Mouse (Mus musculus): ENCODE results near the gene Hist1h2bf. TPM values are rescaled to one million over a fixed set of nuclear protein-coding genes. Genes with fewer than 3 reads are reported as not detected.
"Not testable (repeated sequence)": the region's sequence is repeated elsewhere in the genome, so short reads cannot be mapped to it uniquely, and the experiment has no call there.

The Hist1h2bf gene
- polyA plus RNA-seq, 1 experiment from 2014 or later, result 3.7 TPM

GRCm38 (mm10) chr13:23562699-23563462 lies 11.1 kb downstream of the Hist1h2bf start:
- Histone ChIP-seq H3K4me2 (ENCODE audit: low read depth, low read length) (peak overlapping the region; percentile 81), H3K9ac (ENCODE audit: low read depth, low read length) (peak overlapping the region; percentile 71), H3K9me3 (replicated peaks; ENCODE audit: control insufficient read depth, low read length) (no peaks in the 10 kb centered on the region), H3K4me1 (ENCODE audit: control insufficient read depth, low read depth, low read length) (peaks cover 27% of the 10 kb centered on the region), H3K27me3 (ENCODE audit: control insufficient read depth, insufficient read depth, low read depth, low read length) (no peaks in the 10 kb centered on the region), H3K27ac (ENCODE audit: low read length) (peak overlapping the region; percentile 98), H3K36me3 (ENCODE audit: control insufficient read depth, insufficient read depth) (no peaks in the 10 kb centered on the region), H3K4me3 (ENCODE audit: low read depth, low read length) (peak overlapping the region; percentile 60)
- ATAC-seq (ENCODE audit: low read depth), result no peak
- 2% methylated on average over 18 of the region's 18 CpGs for WGBS (ENCODE audit: insufficient replicate concordance)

GRCm38 (mm10) chr13:23561883-23562659 lies 11.9 kb downstream of the Hist1h2bf start, which contains the start of gene Hist1h3e:
TSS of gene Hist1h3e (minus strand) at chr13:23562369.
- peak; percentile 93 for ATAC-seq (ENCODE audit: low read depth)
- peak within 1 kb of the TSS; percentile 81 for H3K4me2 ChIP-seq (ENCODE audit: low read depth, low read length)
- peak within 1 kb of the TSS; percentile 71 for H3K9ac ChIP-seq (ENCODE audit: low read depth, low read length)
- peak within 1 kb of the TSS; percentile 98 for H3K27ac ChIP-seq (ENCODE audit: low read length)
- H3K9me3 ChIP-seq (replicated peaks; ENCODE audit: control insufficient read depth, low read length); H3K27me3 ChIP-seq (ENCODE audit: control insufficient read depth, insufficient read depth, low read depth, low read length); H3K36me3 ChIP-seq (ENCODE audit: control insufficient read depth, insufficient read depth): not testable (repeated sequence)
- peaks cover 27% of the 10 kb centered on the region for H3K4me1 ChIP-seq (ENCODE audit: control insufficient read depth, low read depth, low read length)
- H3K4me3 ChIP-seq (ENCODE audit: low read depth, low read length), result peak within 1 kb of the TSS; percentile 60
- WGBS (ENCODE audit: insufficient replicate concordance), result under 1% methylated on average over 42 of the region's 67 CpGs

- ATAC-seq (ENCODE audit: low read depth), result not testable (repeated sequence)
These were observed 12.5 kb downstream of the Hist1h2bf start for GRCm38 (mm10) chr13:23561531-23561882.

GRCm38 (mm10) chr13:23560699-23561098 lies 13.3 kb downstream of the Hist1h2bf start:
- H3K9ac ChIP-seq (ENCODE audit: low read depth, low read length), result peak overlapping the region; percentile 54
- H3K27me3 ChIP-seq (ENCODE audit: control insufficient read depth, insufficient read depth, low read depth, low read length); ATAC-seq (ENCODE audit: low read depth); H3K36me3 ChIP-seq (ENCODE audit: control insufficient read depth, insufficient read depth); H3K9me3 ChIP-seq (replicated peaks; ENCODE audit: control insufficient read depth, low read length): not testable (repeated sequence)
- peak overlapping the region; percentile 81 for H3K27ac ChIP-seq (ENCODE audit: low read length)
- WGBS (ENCODE audit: insufficient replicate concordance), result 28% methylated on average over 2 of the region's 2 CpGs
- H3K4me3 ChIP-seq (ENCODE audit: low read depth, low read length), result peak overlapping the region; percentile 46
- H3K4me1 ChIP-seq (ENCODE audit: control insufficient read depth, low read depth, low read length), result peaks cover 30% of the 10 kb centered on the region
- peak overlapping the region; percentile 57 for H3K4me2 ChIP-seq (ENCODE audit: low read depth, low read length)

More at GRCm38 (mm10) chr13:23561531-23561882, 12.5 kb downstream of the Hist1h2bf start:
- 0% methylated on average over 2 of the region's 5 CpGs for WGBS (ENCODE audit: insufficient replicate concordance)
- not testable (repeated sequence) for H3K27me3 ChIP-seq (ENCODE audit: control insufficient read depth, insufficient read depth, low read depth, low read length); H3K9me3 ChIP-seq (replicated peaks; ENCODE audit: control insufficient read depth, low read length); H3K36me3 ChIP-seq (ENCODE audit: control insufficient read depth, insufficient read depth); H3K9ac ChIP-seq (ENCODE audit: low read depth, low read length)
- Histone ChIP-seq H3K4me1 (ENCODE audit: control insufficient read depth, low read depth, low read length) (peaks cover 30% of the 10 kb centered on the region), H3K4me3 (ENCODE audit: low read depth, low read length) (peak overlapping the region; percentile 60), H3K27ac (ENCODE audit: low read length) (peak overlapping the region; percentile 98), H3K4me2 (ENCODE audit: low read depth, low read length) (peak overlapping the region; percentile 81)

GRCm38 (mm10) chr13:23556906-23557305 lies 17.1 kb downstream of the Hist1h2bf start:
- Histone ChIP-seq H3K9ac (ENCODE audit: low read depth, low read length) (peak overlapping the region; percentile 52), H3K4me3 (ENCODE audit: low read depth, low read length) (peak overlapping the region; percentile 68), H3K27ac (ENCODE audit: low read length) (peak overlapping the region; percentile 99), H3K4me1 (ENCODE audit: control insufficient read depth, low read depth, low read length) (peaks cover 23% of the 10 kb centered on the region), H3K36me3 (ENCODE audit: control insufficient read depth, insufficient read depth) (no peaks in the 10 kb centered on the region), H3K27me3 (ENCODE audit: control insufficient read depth, insufficient read depth, low read depth, low read length) (no peaks in the 10 kb centered on the region), H3K9me3 (replicated peaks; ENCODE audit: control insufficient read depth, low read length) (no peaks in the 10 kb centered on the region), H3K4me2 (ENCODE audit: low read depth, low read length) (peak overlapping the region; percentile 82)
- no peak for ATAC-seq (ENCODE audit: low read depth)
- WGBS (ENCODE audit: insufficient replicate concordance), result 60% methylated on average over 3 of the region's 3 CpGs

GRCm38 (mm10) chr13:23555839-23556416 lies 18.1 kb downstream of the Hist1h2bf start:
- Histone ChIP-seq H3K4me3 (ENCODE audit: low read depth, low read length) (peak overlapping the region; percentile 68), H3K27ac (ENCODE audit: low read length) (peak overlapping the region; percentile 99), H3K4me2 (ENCODE audit: low read depth, low read length) (peak overlapping the region; percentile 82), H3K4me1 (ENCODE audit: control insufficient read depth, low read depth, low read length) (peaks cover 23% of the 10 kb centered on the region), H3K9ac (ENCODE audit: low read depth, low read length) (peak overlapping the region; percentile 82), H3K36me3 (ENCODE audit: control insufficient read depth, insufficient read depth) (no peaks in the 10 kb centered on the region), H3K9me3 (replicated peaks; ENCODE audit: control insufficient read depth, low read length) (no peaks in the 10 kb centered on the region), H3K27me3 (ENCODE audit: control insufficient read depth, insufficient read depth, low read depth, low read length) (no peaks in the 10 kb centered on the region)
- under 1% methylated on average over 18 of the region's 18 CpGs for WGBS (ENCODE audit: insufficient replicate concordance)
- ATAC-seq (ENCODE audit: low read depth), result peak; percentile 39

GRCm38 (mm10) chr13:23554925-23555838 lies 18.8 kb downstream of the Hist1h2bf start:
- peaks cover 25% of the 10 kb centered on the region for H3K4me1 ChIP-seq (ENCODE audit: control insufficient read depth, low read depth, low read length)
- H3K4me3 ChIP-seq (ENCODE audit: low read depth, low read length), result peak overlapping the region; percentile 68
- WGBS (ENCODE audit: insufficient replicate concordance), result under 1% methylated on average over 54 of the region's 54 CpGs
- ATAC-seq (ENCODE audit: low read depth), result peak; percentile 74
- no peaks in the 10 kb centered on the region for H3K9me3 ChIP-seq (replicated peaks; ENCODE audit: control insufficient read depth, low read length)
- peak overlapping the region; percentile 99 for H3K27ac ChIP-seq (ENCODE audit: low read length)
- no peaks in the 10 kb centered on the region for H3K36me3 ChIP-seq (ENCODE audit: control insufficient read depth, insufficient read depth)
- H3K27me3 ChIP-seq (ENCODE audit: control insufficient read depth, insufficient read depth, low read depth, low read length), result no peaks in the 10 kb centered on the region
- H3K9ac ChIP-seq (ENCODE audit: low read depth, low read length), result peak overlapping the region; percentile 82
- peak overlapping the region; percentile 82 for H3K4me2 ChIP-seq (ENCODE audit: low read depth, low read length)

- no peak for ATAC-seq (ENCODE audit: low read depth)
- WGBS (ENCODE audit: insufficient replicate concordance), result 13% methylated on average over 9 of the region's 9 CpGs
- Histone ChIP-seq H3K27ac (ENCODE audit: low read length) (peak overlapping the region; percentile 99), H3K4me1 (ENCODE audit: control insufficient read depth, low read depth, low read length) (peaks cover 25% of the 10 kb centered on the region), H3K4me2 (ENCODE audit: low read depth, low read length) (peak overlapping the region; percentile 82), H3K4me3 (ENCODE audit: low read depth, low read length) (peak overlapping the region; percentile 68), H3K36me3 (ENCODE audit: control insufficient read depth, insufficient read depth) (no peaks in the 10 kb centered on the region), H3K27me3 (ENCODE audit: control insufficient read depth, insufficient read depth, low read depth, low read length) (no peaks in the 10 kb centered on the region), H3K9ac (ENCODE audit: low read depth, low read length) (peak overlapping the region; percentile 82), H3K9me3 (replicated peaks; ENCODE audit: control insufficient read depth, low read length) (no peaks in the 10 kb centered on the region)
These were observed 19.6 kb downstream of the Hist1h2bf start for GRCm38 (mm10) chr13:23554393-23554792.

All from liver, embryonic 16.5 days (tissue).